Mouse (Mus musculus) 416B (cell line): ENCODE measurements around the gene Nt5dc3.

Experiments used
- DNase-seq: peaks from one replicate; pipeline ENCODE4 v3.0.0; 2011; ENCODE audit warnings: low read depth

The Nt5dc3 gene

DNA sequence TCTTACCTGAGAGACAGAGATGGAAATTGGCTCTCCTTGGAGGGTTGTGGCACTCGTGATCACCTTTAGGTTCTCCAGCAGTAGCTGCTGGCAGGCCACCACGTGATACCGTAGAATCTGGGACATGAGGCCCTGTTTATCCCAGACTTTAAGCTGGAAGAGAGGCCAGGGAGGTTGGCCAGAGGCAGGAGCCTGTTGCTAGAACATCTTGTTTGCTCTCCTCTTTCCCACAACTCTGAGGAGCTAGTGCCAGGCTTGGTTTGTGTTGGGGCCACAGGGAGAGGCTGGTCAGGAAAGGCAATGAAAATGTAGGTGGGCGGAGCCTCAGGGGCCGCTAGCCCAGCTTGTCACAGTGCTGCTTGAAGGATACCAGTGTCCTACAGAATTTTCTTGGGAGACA is 93.8 kb downstream of the Nt5dc3 start:
- no peak for DNase-seq

GRCm38 (mm10) chr10:86878721-86879120 is 99.9 kb downstream of the Nt5dc3 start:
- no peak for DNase-seq

DNA sequence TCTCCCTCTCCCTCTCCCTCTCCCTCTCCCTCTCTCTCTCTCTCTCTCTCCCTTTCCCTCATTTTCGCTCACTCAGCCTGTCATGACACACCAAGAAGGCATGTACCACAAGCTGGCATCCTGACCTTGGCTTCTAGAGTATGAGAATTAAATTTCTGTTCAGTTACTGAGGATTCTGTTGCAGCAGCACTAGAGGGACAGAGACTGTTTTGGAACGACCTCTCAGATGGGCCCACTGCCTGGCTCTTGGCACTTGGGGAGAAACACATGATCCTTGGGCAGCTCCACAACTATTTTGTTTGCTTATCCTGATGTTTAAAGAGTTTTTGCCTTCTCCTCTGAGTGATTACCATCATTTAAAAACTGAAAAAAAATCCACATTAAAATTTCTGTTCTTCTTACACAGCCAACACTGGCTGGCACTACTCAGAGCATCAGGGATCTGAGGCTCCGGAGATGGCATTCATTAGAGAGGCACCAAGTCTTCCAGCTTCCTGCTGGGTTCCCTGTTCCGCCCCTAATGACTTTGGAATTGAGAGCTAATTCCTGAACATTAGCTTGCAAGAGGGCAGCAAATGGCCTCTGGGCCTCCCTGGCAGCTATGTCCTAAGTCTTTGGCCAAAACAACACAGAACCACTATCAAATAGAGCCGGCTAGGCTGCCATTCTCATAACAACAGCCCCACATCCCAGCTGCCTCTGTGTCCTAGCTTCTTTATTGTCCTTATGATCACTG is 101.4 kb downstream of the Nt5dc3 start:
- DNase-seq = no peak

DNA sequence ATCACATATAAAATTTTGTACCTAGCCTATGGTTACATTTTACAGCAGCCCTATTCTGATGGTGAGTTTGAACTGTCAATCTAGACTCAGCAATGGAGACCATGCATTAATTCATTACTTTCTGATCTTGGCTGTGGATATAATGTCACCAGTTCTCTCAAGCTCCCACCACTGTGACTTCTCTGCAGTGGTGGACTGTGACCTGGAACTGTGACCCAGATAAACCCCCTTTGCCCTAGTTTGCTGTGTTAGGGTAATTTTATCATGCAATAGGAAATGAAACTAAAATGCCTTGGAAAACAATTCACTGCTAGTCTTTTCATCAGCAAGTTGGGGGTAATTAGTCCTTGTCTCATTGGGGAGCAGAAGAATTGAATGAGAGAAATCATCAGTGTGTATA is 102.6 kb downstream of the Nt5dc3 start:
- no peak for DNase-seq

DNA sequence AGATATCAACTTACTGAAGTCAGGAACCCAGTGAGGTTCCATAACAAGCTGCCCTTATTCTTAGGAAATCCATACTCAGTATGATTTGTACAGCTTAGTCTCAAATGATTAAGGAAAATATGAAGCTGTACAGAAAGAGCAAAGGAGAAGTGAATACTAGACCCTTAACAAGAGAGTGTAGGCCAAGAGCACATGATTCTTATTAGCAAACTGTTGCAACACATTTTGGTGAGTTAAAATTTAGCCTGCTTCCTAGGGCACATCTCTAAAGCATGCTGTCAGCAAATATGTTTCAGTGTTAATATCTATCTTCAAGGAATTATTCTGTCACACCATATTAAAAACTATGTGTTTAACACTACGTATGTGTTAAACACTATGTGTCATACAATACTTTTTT is 107.6 kb downstream of the Nt5dc3 start:
- DNase-seq = no peak
